Mouse (Mus musculus) midbrain, embryonic 12.5 days (tissue): ENCODE measurements at regions not wholly inside any gene's neighbourhood (a gene's known extent, or its start where the extent isn't known, plus 50 kb on each side); places are given as distances from the start of the nearest gene placed in this dataset.

Experiments used
- ATAC-seq: fragments of 200-750 bp; cut with Nextera tagmentation; 2 replicates; pipeline ENCODE4 v1.8.0; 2017; ENCODE audit warnings: low read depth, moderate TSS enrichment, moderate library complexity; ENCODE audit not compliant: low FRiP score
- H3K27ac ChIP-seq: fragments of 300-500 bp; sonication (generic); replicated peaks from 2 replicates; pipeline ENCODE4 v1.5.1; 2016; ENCODE audit warnings: mild to moderate bottlenecking
- H3K27me3 ChIP-seq: fragments of 300-500 bp; sonication (generic); 2 replicates; pipeline ENCODE4 v1.6.1; 2016; ENCODE audit warnings: mild to moderate bottlenecking
- H3K36me3 ChIP-seq: fragments of 300-500 bp; sonication (generic); 2 replicates; pipeline ENCODE4 v1.6.1; 2016
- H3K4me1 ChIP-seq: fragments of 300-500 bp; sonication (generic); 2 replicates; pipeline ENCODE4 v1.6.1; 2016
- H3K4me2 ChIP-seq: fragments of 300-500 bp; sonication (generic); replicated peaks from 2 replicates; pipeline ENCODE4 v1.6.1; 2016; ENCODE audit warnings: mild to moderate bottlenecking, moderate library complexity
- H3K4me3 ChIP-seq: fragments of 300-500 bp; sonication (generic); 2 replicates; pipeline ENCODE4 v1.5.1; 2016; ENCODE audit warnings: mild to moderate bottlenecking
- H3K9ac ChIP-seq: fragments of 300-500 bp; sonication (generic); replicated peaks from 2 replicates; pipeline ENCODE4 v1.6.1; 2016; ENCODE audit warnings: mild to moderate bottlenecking, moderate library complexity
- H3K9me3 ChIP-seq: fragments of 300-500 bp; sonication (generic); 2 replicates; pipeline ENCODE4 v1.6.1; 2016; ENCODE audit warnings: mild to moderate bottlenecking
- whole genome bisulfite sequencing: fragments of 180-500 bp; shearing (Covaris S2); methylation state at CpG from one replicate; pipeline ENCODE4 v1.1.7; 2016; 5-methylcytosine and 5-hydroxymethylcytosine counted together

DNA sequence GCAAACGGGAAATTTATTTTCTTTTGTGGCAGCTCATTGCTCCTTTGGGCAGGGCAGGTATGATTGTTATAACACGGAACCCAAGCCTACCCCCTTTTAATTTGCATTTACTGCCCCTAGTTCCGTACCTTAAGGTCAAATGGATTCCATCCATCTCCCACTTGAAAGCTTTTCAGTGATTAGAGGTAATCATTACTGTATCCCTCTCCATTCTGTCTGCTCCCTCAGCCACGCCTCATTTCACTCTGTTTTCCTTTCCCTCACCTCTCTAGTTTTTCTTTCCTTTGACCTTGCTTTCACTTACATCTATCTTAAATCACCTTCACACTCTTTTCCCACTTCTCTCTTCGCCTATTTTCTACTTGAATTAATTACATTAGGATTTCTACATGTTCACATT is 481.2 kb upstream of the Pdzrn3 start:
- no peaks in the 10 kb centered on the region for H3K27me3 ChIP-seq
- H3K4me2 ChIP-seq: no peak overlapping the region
- ATAC-seq: no peak
- H3K9ac ChIP-seq: no peak overlapping the region
- H3K36me3 ChIP-seq: no peaks in the 10 kb centered on the region
- no peaks in the 10 kb centered on the region for H3K9me3 ChIP-seq
- no peak overlapping the region for H3K4me3 ChIP-seq
- no peak overlapping the region for H3K27ac ChIP-seq
- no peaks in the 10 kb centered on the region for H3K4me1 ChIP-seq
- 86% methylated on average over 5 of the region's 5 CpGs for WGBS

DNA sequence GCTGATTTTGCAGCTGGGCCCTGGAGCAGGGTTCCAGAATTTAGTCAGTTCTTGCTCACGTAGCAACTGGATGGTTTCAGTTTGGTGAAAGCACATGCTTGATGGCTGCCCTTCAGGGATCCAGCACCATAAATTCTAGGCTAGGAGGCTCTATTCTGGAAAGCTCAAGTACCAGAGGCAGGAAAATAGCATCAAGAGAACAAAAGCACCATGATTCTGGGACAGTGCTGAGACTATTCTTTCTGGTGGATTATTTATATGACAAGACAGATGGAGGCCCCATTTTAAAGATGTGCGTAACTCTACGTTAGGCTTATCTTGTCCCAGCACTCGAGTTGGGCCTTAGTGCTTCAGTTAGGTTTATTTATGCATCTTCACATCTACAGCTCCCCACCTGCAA is 463.0 kb upstream of the Pdzrn3 start:
- Histone ChIP-seq H3K9me3 (no peaks in the 10 kb centered on the region), H3K27me3 (no peaks in the 10 kb centered on the region), H3K9ac (no peak overlapping the region), H3K27ac (no peak overlapping the region), H3K36me3 (no peaks in the 10 kb centered on the region), H3K4me1 (no peaks in the 10 kb centered on the region), H3K4me2 (no peak overlapping the region), H3K4me3 (no peak overlapping the region)
- 90% methylated on average over 4 of the region's 4 CpGs for WGBS
- ATAC-seq: no peak

DNA sequence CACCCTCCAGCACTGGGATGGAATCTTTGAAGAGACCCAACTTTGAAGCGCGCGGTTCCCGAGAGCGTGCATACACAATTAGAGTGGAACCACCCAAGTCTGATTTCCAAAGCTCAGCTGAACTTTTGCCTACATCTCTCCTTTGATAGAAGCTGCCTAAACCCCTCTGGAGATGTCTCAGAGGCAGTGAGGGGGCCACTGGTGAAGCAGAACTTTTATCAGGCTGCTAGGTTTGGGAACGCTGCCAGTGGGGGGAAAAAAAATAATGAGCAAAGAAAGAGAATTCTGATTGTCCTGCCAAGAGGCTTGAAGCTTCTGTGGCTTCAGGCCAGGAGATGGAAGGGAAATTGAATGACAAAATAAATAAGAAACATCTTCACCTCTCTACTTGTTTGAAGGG is 459.9 kb upstream of the Pdzrn3 start:
- Histone ChIP-seq H3K9me3 (no peaks in the 10 kb centered on the region), H3K4me2 (no peak overlapping the region), H3K4me1 (no peaks in the 10 kb centered on the region), H3K4me3 (no peak overlapping the region), H3K9ac (no peak overlapping the region), H3K27me3 (no peaks in the 10 kb centered on the region), H3K27ac (no peak overlapping the region), H3K36me3 (no peaks in the 10 kb centered on the region)
- no peak for ATAC-seq
- WGBS: 84% methylated on average over 6 of the region's 6 CpGs

DNA sequence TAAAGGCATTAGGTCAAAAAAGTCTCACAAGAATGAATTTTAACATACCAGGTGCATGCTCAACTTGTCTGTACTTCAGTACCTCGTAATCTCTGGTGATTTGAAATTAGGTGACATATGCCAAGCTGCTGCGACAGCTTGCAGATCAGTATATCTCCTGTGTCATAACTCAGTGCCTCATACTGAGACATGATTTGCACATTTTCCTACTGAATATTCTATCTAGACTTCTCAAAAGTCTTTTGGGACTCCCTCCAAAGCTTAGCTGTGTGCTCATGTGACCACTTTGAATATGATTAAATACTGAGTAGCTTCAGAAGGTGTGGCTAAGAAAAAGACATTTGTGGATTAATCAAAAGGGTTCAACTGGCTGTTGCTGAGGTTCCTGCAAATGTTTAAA is 416.3 kb upstream of the Pdzrn3 start:
- H3K4me1 ChIP-seq: no peaks in the 10 kb centered on the region
- no peaks in the 10 kb centered on the region for H3K36me3 ChIP-seq
- no peak; the same call in 1 of the 2 replicates for ATAC-seq
- no peaks in the 10 kb centered on the region for H3K9me3 ChIP-seq
- H3K9ac ChIP-seq: no peak overlapping the region
- no peak overlapping the region for H3K27ac ChIP-seq
- H3K4me2 ChIP-seq: no peak overlapping the region
- H3K27me3 ChIP-seq: no peaks in the 10 kb centered on the region
- 77% methylated on average over 2 of the region's 2 CpGs for WGBS
- no peak overlapping the region for H3K4me3 ChIP-seq

DNA sequence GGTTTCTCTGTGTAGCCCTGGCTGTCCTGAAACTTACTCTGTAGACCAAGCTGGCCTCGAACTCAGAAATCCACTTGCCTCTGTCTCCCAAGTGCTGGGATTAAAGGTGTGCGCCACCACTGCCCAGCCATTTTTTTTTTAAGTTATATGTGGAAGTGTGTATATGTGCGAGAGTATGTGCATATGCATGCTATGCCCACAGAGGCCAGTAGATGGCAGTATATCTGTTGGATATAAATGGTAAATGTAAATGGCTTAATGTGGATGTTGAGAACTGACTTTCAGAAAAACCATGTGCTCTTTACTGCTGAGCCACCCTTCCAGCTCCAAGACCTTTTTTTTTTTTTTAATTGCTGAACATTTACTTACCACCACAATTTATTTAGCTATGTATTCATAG is 400.2 kb upstream of the Pdzrn3 start:
- Histone ChIP-seq H3K4me3 (no peak overlapping the region), H3K9me3 (no peaks in the 10 kb centered on the region), H3K4me2 (no peak overlapping the region), H3K4me1 (no peaks in the 10 kb centered on the region), H3K27me3 (no peaks in the 10 kb centered on the region), H3K36me3 (no peaks in the 10 kb centered on the region), H3K27ac (no peak overlapping the region), H3K9ac (no peak overlapping the region)
- no peak for ATAC-seq
- 90% methylated on average over 3 of the region's 3 CpGs for WGBS

DNA sequence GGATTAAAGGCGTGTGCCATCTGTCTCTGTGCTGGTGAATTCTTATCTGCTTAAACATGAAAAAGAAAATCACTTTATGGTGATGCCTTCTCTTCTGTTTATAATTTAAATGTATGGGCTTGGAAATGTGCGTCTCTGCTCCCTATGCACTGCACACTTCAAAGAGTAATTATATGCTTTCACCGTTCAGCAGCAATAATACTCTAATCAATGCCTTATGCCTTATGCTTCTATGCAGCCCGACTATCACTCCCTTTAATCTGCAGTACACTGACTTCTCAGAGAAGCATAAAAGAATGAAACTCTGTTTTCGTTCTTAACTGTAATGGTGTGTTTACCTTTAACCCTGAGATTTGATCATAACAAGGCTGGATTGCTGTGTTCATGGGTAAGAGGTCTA is 395.5 kb upstream of the Pdzrn3 start:
- no peak overlapping the region for H3K9ac ChIP-seq
- 54% methylated on average over 5 of the region's 5 CpGs for WGBS
- no peak for ATAC-seq
- no peaks in the 10 kb centered on the region for H3K4me1 ChIP-seq
- no peak overlapping the region for H3K4me2 ChIP-seq
- no peaks in the 10 kb centered on the region for H3K36me3 ChIP-seq
- no peak overlapping the region for H3K4me3 ChIP-seq
- H3K27me3 ChIP-seq: no peaks in the 10 kb centered on the region
- no peaks in the 10 kb centered on the region for H3K9me3 ChIP-seq
- H3K27ac ChIP-seq: no peak overlapping the region

DNA sequence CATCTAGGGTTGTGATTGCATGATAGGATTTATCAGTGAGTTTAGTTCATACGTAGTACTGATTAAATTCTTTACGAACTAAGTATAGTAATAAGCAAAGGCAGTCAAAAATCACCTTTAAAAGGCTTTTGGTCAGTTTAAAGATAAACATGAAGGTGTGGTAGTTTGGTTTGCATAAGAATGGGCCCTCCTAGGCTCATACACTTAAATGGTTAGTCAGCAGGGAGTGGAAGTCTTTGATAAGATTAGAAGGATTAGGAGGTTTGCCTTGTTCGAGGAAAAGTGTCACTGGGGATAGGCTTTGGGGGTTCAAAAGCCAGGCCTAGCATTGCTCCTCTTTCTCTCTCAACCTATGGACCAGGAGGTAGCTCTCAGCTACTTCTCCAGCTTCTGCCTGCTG is 357.4 kb upstream of the Pdzrn3 start:
- Histone ChIP-seq H3K4me3 (no peak overlapping the region), H3K36me3 (no peaks in the 10 kb centered on the region), H3K4me1 (no peaks in the 10 kb centered on the region), H3K9ac (no peak overlapping the region), H3K9me3 (no peaks in the 10 kb centered on the region), H3K27ac (no peak overlapping the region), H3K4me2 (no peak overlapping the region), H3K27me3 (no peaks in the 10 kb centered on the region)
- ATAC-seq: no peak
- WGBS: 26% methylated on average over 3 of the region's 3 CpGs

DNA sequence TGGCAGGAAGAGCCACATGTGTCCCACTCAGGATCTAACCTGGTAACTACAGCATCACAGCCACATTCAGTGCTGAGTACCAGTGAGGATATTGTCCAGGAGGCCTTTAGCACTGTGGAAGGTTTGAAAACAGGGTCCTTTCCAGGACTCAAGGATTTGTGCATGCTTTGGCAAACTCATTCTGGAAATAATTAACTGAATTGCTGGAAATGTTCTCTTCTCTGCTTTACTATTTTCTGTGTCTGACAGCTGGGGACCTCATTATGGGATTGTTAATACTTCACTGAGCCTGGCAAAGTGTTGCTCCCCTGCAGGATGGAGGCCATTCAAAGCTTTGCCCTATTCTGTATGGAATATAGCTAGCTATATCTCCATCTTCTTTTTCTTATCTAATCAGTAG is 342.8 kb upstream of the Pdzrn3 start:
- H3K4me2 ChIP-seq: no peak overlapping the region
- H3K4me3 ChIP-seq: no peak overlapping the region
- H3K4me1 ChIP-seq: no peaks in the 10 kb centered on the region
- H3K27me3 ChIP-seq: no peaks in the 10 kb centered on the region
- no peak overlapping the region for H3K9ac ChIP-seq
- no peaks in the 10 kb centered on the region for H3K36me3 ChIP-seq
- H3K27ac ChIP-seq: no peak overlapping the region
- no peak for ATAC-seq
- H3K9me3 ChIP-seq: no peaks in the 10 kb centered on the region

DNA sequence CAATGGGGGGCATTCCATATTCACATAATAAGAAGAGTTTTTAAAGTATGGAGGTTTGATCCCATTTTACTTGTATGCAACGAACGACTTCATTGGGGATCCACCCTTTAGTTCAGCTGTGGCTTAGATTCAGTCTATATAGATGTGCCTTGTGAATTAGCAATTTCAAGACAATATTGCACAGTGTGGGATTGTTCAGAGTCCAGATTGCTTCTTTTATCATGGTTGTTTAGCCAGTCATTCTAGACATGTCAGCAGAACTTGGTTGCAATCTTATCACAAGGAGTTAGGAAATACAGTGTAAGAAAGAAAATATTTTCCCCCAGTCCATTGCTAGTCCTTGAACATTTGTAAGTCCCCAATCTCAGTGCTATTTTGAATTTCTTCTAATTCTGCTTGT is 312.0 kb upstream of the Pdzrn3 start:
- H3K4me1 ChIP-seq: no peaks in the 10 kb centered on the region
- ATAC-seq: no peak
- no peaks in the 10 kb centered on the region for H3K9me3 ChIP-seq
- H3K9ac ChIP-seq: no peak overlapping the region
- no peaks in the 10 kb centered on the region for H3K27me3 ChIP-seq
- H3K36me3 ChIP-seq: no peaks in the 10 kb centered on the region
- H3K27ac ChIP-seq: no peak overlapping the region
- WGBS: 92% methylated on average over 2 of the region's 2 CpGs
- no peak overlapping the region for H3K4me3 ChIP-seq
- H3K4me2 ChIP-seq: no peak overlapping the region

DNA sequence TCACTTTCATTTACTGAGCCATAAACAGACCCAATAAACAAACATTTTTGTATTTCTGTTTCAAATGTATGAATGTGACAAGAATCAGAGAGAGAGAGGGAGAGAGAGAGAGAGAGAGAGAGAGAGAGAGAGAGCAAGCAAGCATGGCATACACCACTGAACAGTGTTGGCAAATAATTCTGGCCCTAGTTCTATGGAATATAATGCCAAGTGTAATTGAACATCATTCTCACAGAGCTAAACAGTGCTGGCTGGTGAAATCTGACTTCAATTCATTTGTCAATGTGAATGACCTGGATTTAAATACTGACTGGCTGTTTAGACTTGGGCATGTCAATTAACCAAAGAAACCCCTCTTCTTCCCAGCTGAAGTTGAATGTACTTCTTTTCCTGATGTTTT is 308.9 kb upstream of the Pdzrn3 start:
- Histone ChIP-seq H3K4me1 (no peaks in the 10 kb centered on the region), H3K4me3 (no peak overlapping the region), H3K9me3 (no peaks in the 10 kb centered on the region), H3K9ac (no peak overlapping the region), H3K27ac (no peak overlapping the region), H3K4me2 (no peak overlapping the region), H3K27me3 (no peaks in the 10 kb centered on the region), H3K36me3 (no peaks in the 10 kb centered on the region)
- ATAC-seq: no peak

DNA sequence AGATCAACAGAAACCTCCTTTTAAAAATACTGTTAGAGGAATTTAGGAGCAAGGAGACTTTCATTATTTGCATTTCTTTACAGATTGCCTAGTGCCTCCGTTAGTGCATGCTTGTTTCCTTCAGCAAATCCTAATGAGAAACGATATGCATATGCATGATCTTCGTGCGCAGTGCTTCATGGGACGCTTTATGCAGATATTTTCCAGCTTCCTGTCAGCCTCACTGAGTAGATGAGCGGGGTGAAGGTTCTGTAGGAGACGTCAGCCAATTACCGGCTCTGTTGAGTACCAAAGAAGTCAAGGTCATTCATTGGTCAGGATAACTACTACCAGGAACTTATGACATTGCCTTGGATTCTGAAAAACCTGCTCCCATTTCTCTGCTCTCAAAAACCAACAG is 308.0 kb upstream of the Pdzrn3 start:
- Histone ChIP-seq H3K27me3 (no peaks in the 10 kb centered on the region), H3K4me2 (no peak overlapping the region), H3K4me1 (no peaks in the 10 kb centered on the region), H3K9me3 (no peaks in the 10 kb centered on the region), H3K27ac (no peak overlapping the region), H3K4me3 (no peak overlapping the region), H3K36me3 (no peaks in the 10 kb centered on the region), H3K9ac (no peak overlapping the region)
- 71% methylated on average over 8 of the region's 8 CpGs for WGBS
- peak; percentile 68 for ATAC-seq

DNA sequence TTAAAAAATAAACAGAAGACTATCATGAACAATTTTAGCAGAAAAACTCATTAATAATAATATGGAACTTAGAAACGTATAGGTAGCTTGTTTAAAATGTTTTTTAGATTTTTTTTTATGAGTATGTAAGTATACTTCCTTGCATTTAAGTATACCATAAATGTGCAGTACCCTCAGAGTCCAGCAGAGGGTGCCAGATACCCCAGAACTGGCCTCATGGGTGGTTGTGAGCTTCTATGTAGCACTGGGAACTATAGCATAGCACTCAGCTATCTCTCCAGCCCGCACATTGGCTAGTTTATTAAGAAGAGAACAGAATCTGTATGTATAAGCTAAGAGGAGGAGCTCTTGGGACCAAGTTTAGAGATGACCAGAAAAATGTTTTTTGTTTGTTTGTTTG is 306.7 kb upstream of the Pdzrn3 start:
- WGBS: 79% methylated on average over 2 of the region's 2 CpGs
- H3K9me3 ChIP-seq: no peaks in the 10 kb centered on the region
- no peak overlapping the region for H3K27ac ChIP-seq
- ATAC-seq: no peak
- H3K4me3 ChIP-seq: no peak overlapping the region
- no peaks in the 10 kb centered on the region for H3K27me3 ChIP-seq
- no peak overlapping the region for H3K4me2 ChIP-seq
- H3K9ac ChIP-seq: no peak overlapping the region
- H3K4me1 ChIP-seq: no peaks in the 10 kb centered on the region
- no peaks in the 10 kb centered on the region for H3K36me3 ChIP-seq

DNA sequence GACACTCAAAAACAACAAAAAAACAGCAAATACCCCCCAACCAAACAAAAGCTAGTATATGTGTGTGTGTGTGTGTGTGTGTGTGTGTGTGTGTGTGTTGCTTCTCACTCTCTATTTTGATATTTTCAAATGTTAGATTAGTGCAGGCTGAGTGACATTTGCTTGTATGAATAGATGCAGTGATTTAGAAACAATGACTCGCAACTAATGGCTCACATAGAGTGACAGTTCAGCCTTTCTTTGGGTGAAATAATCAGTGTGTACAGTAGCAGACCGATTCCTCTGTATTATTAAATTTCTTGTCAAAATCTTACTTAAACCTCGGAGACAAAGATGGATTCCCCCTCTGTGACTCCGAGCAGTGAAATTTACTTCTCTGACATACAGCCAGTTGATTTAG is 297.1 kb upstream of the Pdzrn3 start:
- Histone ChIP-seq H3K9ac (no peak overlapping the region), H3K4me1 (0 out of 2 replicates have a peak, but pooled peaks cover 4% of the 10 kb centered on the region), H3K4me3 (no peak overlapping the region), H3K27me3 (no peaks in the 10 kb centered on the region), H3K27ac (no peak overlapping the region), H3K4me2 (no peak overlapping the region), H3K36me3 (no peaks in the 10 kb centered on the region), H3K9me3 (no peaks in the 10 kb centered on the region)
- WGBS: 91% methylated on average over 4 of the region's 4 CpGs
- no peak for ATAC-seq
